Mouse (Mus musculus) adrenal gland, postnatal 25 days (tissue): ENCODE data around the gene Dtymk. TPM values are rescaled to one million over a fixed set of nuclear protein-coding genes. Genes with fewer than 3 reads are reported as not detected.

Experiments used
- DNase-seq: peaks from one replicate; pipeline ENCODE4 v3.0.0; 2021; ENCODE audit warnings: mixed read lengths
- total RNA-seq: library from RNA; stranded (reverse); gene quantifications from 2 replicates; pipeline ENCODE4 v1.2.3, GENCODE M21; 2021

Dtymk gene
- total RNA-seq, 1 experiment from 2014 or later: 86.1 TPM

DNA sequence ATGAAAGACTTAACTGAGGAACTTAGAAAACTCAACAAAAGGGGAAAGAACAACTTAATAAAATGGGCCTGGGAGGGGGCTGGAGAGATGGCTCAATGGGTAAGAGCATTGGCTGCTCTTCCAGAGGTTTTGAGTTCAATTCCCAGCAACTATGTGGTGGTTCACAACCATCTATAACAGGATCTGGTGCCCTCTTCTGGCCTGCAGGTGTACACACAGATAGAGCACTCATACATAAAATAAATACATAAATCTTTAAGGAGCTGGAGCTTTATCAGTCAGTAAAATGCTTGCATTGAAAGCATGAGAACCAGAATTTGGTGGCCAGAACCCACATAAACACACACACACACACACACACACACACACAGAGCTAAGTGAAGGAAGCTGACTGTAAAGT lies 58.8 kb downstream of the Dtymk start:
- no peak for DNase-seq

Other genes starting within 250 kb of the Dtymk start
- 98.3 and 156 TPM in 2 replicates for gene Stk25, start 143.3 kb downstream of the Dtymk start, total RNA-seq
- 10.9 and 12.6 TPM in 2 replicates for gene Bok, start 116.3 kb downstream of the Dtymk start, total RNA-seq
- 63.3 and 88.0 TPM in 2 replicates for gene Atg4b, start 50.4 kb downstream of the Dtymk start, total RNA-seq
- gene Thap4, start 47.1 kb downstream of the Dtymk start, total RNA-seq: 58.4 and 59.2 TPM in 2 replicates
- gene Ing5, start 2.0 kb upstream of the Dtymk start, total RNA-seq: 15.0 and 20.0 TPM in 2 replicates
- 50.2 and 61.4 TPM in 2 replicates for gene D2hgdh, start 23.0 kb upstream of the Dtymk start, total RNA-seq
- not detected in 2 replicates for gene Gal3st2, start 59.4 kb upstream of the Dtymk start, total RNA-seq
- 0.12 TPM in 1 of 2 replicates, not detected in the other for gene Gal3st2b, start 116.4 kb upstream of the Dtymk start, total RNA-seq
- 0.09 and 0.14 TPM in 2 replicates for gene Gal3st2c, start 188.6 kb upstream of the Dtymk start, total RNA-seq
- gene Neu4, start 218.5 kb upstream of the Dtymk start, total RNA-seq: not detected in 2 replicates